8 mouse cellular contexts compared by ENCODE assay signal in genomic region chr10:108389927-108390287, GRCm38 (mm10). TPM values are rescaled to one million over a fixed set of nuclear protein-coding genes. Genes with fewer than 3 reads are reported as not detected.
DNase-seq lines count a peak whose midpoint lies in the region; ATAC-seq and TF ChIP-seq lines count a peak whose summit lies in the region.

No protein-coding gene starts in this region.

- no peaks in the 10 kb centered on the region for H3K27me3 ChIP-seq in lung, embryonic 16.5 days (ENCODE audit: control insufficient read depth, insufficient read depth, low read depth, low read length)
- no peaks in the 10 kb centered on the region for H3K27me3 ChIP-seq in stomach, postnatal 0 days (ENCODE audit: control insufficient read depth, insufficient read depth, low read length)

- peaks cover 27% of the 10 kb centered on the region for H3K4me1 ChIP-seq in lung, embryonic 16.5 days (replicated peaks; ENCODE audit: control insufficient read depth, insufficient read depth, low read length)
- H3K4me1 ChIP-seq in stomach, postnatal 0 days (replicated peaks; ENCODE audit: control insufficient read depth, insufficient read depth), result no peaks in the 10 kb centered on the region; the same call in 1 of the 2 replicates

- no peak overlapping the region for H3K4me2 ChIP-seq in lung, embryonic 16.5 days (ENCODE audit: low read depth, low read length)
- H3K4me2 ChIP-seq in stomach, postnatal 0 days (replicated peaks; ENCODE audit: low read depth), result no peak overlapping the region

- no peaks in the 10 kb centered on the region for H3K9me3 ChIP-seq in lung, embryonic 16.5 days (ENCODE audit: control insufficient read depth, low read length)
- H3K9me3 ChIP-seq in stomach, postnatal 0 days (ENCODE audit: control insufficient read depth, low read length), result no peaks in the 10 kb centered on the region

- peak; percentile 20 for DNase-seq in adrenal gland, postnatal 10 days
- no peak for DNase-seq in adrenal gland, postnatal 25 days
- peak; percentile 34 for DNase-seq in ovary, postnatal 36 days (ENCODE audit: low spot score)
- no peak for DNase-seq in ovary, postnatal 10 days (ENCODE audit: low spot score)
- peak; percentile 46 for DNase-seq in stomach, postnatal 0 days (ENCODE audit: low spot score)
- no peak for DNase-seq in spleen, postnatal 4 days (ENCODE audit: low spot score in 2 of 2)
- no peak for DNase-seq in layer of hippocampus, adult 11-12 months (ENCODE audit: low spot score)

- no peak overlapping the region for H3K27ac ChIP-seq in lung, embryonic 16.5 days (ENCODE audit: low read length)
- no peak overlapping the region for H3K27ac ChIP-seq in stomach, postnatal 0 days (replicated peaks)

- peak; percentile 68 for ATAC-seq in lung, embryonic 16.5 days (ENCODE audit: low read depth)
- peak; percentile 49; the same call in 1 of the 2 replicates for ATAC-seq in stomach, postnatal 0 days (ENCODE audit: low FRiP score, low TSS enrichment)

- no peak for TF ChIP-seq CTCF in stomach, postnatal 0 days (IDR thresholded peaks at IDR 0.05; ENCODE audit: low read depth)

- H3K9ac ChIP-seq in lung, embryonic 16.5 days (ENCODE audit: low read length), result no peak overlapping the region
- no peak overlapping the region for H3K9ac ChIP-seq in stomach, postnatal 0 days (ENCODE audit: low read length)

- WGBS in lung, embryonic 16.5 days, result 11% methylated on average over 4 of the region's 4 CpGs
- WGBS in stomach, postnatal 0 days, result 19% methylated on average over 4 of the region's 4 CpGs

- no peak for TF ChIP-seq EP300 in stomach, postnatal 0 days (optimal IDR thresholded peaks at IDR 0.05)

- no peak overlapping the region for H3K4me3 ChIP-seq in lung, embryonic 16.5 days (ENCODE audit: low read length)
- no peak overlapping the region for H3K4me3 ChIP-seq in stomach, postnatal 0 days (ENCODE audit: low read depth, low read length)

- no peaks in the 10 kb centered on the region for H3K36me3 ChIP-seq in lung, embryonic 16.5 days (ENCODE audit: control insufficient read depth, insufficient read depth, low read length)
- no peaks in the 10 kb centered on the region for H3K36me3 ChIP-seq in stomach, postnatal 0 days (ENCODE audit: control insufficient read depth, insufficient read depth, low read length)

RNA-seq across cellular contexts. Expression of gene Pawr, which starts 58.0 kb away (rescaled TPM):
- total RNA-seq in adrenal gland, postnatal 10 days (2021), result 10 to 100 TPM in 1 of 2 experiments, 1 to 10 TPM in 1; 6.7 to 10.4 TPM
- total RNA-seq in adrenal gland, postnatal 25 days (2021), result 11.7 and 12.3 TPM in 2 replicates
- polyA plus RNA-seq in lung, embryonic 16.5 days (2015; fragmentation: Nextera tagmentation; extraction: Ambion mirVana), result 14.4 and 15.3 TPM in 2 replicates
- 14.7 and 18.5 TPM in 2 replicates for polyA plus RNA-seq in stomach, postnatal 0 days (2015; fragmentation: Nextera tagmentation; extraction: Ambion mirVana)

Comparison
In these comparisons a context has a peak if more than half of its experiments do, and no peak if none do; other contexts are left out.
1. DNase-seq: peak in adrenal gland, postnatal 10 days (single experiment), ovary, postnatal 36 days (single experiment) and stomach, postnatal 0 days (single experiment); none in adrenal gland, postnatal 25 days (single experiment), ovary, postnatal 10 days (single experiment), spleen, postnatal 4 days (0 of 2) and layer of hippocampus, adult 11-12 months (single experiment).